Comparison of ENCODE assay signal across 20 mouse cellular contexts in the genomic region with DNA sequence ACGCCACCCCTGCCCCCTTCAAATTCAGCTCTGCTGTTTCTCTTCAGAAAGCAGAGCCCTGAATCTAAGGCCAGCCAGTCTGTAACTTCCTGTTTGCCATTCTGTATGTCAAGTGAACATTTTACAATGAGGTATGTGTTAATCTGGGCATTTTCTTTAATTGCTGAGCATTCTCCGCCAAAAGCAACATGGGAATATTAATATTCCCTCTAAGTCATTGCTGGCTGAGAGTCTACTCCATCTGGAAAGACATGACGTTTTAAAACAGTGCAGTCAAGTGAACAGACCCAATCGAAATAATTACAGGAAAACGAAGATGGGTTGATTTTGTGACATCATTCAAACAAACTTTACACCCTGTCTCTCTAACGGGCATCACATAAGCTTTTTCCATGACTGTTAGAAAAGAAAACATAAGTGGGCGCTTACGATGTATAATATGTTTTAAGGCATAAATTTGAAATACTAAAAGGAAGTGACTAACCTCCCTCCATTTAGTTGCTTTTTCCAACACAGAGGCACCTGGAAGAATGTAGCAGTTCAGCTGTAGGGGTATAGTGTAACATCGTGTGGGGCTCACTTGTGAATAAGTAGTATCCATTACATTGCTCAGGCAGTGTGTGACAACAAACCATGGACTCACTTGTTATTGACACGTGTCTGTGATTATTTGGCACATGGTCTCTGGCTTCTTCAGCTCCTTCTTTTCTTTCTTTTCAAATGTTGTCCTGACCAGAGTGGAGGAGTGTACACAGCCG. TPM values are rescaled to one million over a fixed set of nuclear protein-coding genes. Genes with fewer than 3 reads are reported as not detected.
"Had no signal": no experiment of that assay in that cellular context is flagged by ENCODE, and none has a peak within 500 bp of the region (broad histone marks: within the 10 kb centered on the region; RNA-seq: fewer than 3 reads in every experiment).

No protein-coding gene starts in this region.

- DNase-seq: kidney, adult 8-10 months; kidney, postnatal 25 days; left cerebral cortex, postnatal 4 days; lung, adult 2 months; lung, postnatal 10 days; lung, postnatal 4 days; midbrain, embryonic 14.5 days; right cerebral cortex, postnatal 4 days; spleen, adult 18-20 months; thymus, postnatal 36 days had no signal

- H3K27ac ChIP-seq: liver, embryonic 15.5 days; midbrain, embryonic 10.5 days; neural tube, embryonic 15.5 days; stomach, embryonic 15.5 days had no signal

- H3K36me3 ChIP-seq: liver, embryonic 15.5 days; stomach, embryonic 15.5 days had no signal

- H3K9ac ChIP-seq: liver, embryonic 15.5 days; neural tube, embryonic 15.5 days; stomach, embryonic 15.5 days had no signal

- H3K27me3 ChIP-seq: liver, embryonic 15.5 days; neural tube, embryonic 15.5 days; stomach, embryonic 15.5 days had no signal

- ATAC-seq: intestine, postnatal 0 days had no signal

- H3K4me2 ChIP-seq: liver, embryonic 11.5 days; liver, embryonic 15.5 days; neural tube, embryonic 15.5 days; stomach, embryonic 15.5 days had no signal

- H3K4me1 ChIP-seq: liver, embryonic 15.5 days; midbrain, embryonic 10.5 days; neural tube, embryonic 15.5 days; stomach, embryonic 15.5 days had no signal

- H3K4me3 ChIP-seq: liver, embryonic 15.5 days; midbrain, embryonic 10.5 days; myocyte; neural tube, embryonic 15.5 days; stomach, embryonic 15.5 days had no signal

- H3K9me3 ChIP-seq: liver, embryonic 15.5 days; midbrain, embryonic 10.5 days; neural tube, embryonic 15.5 days; stomach, embryonic 15.5 days had no signal

RNA-seq across cellular contexts. Expression of a gene that starts 26.8 kb away (rescaled TPM):
- polyA plus RNA-seq: intestine, postnatal 0 days; kidney, embryonic 16.5 days; liver, embryonic 11.5 days; liver, embryonic 15.5 days; lung, adult 2 months; midbrain, embryonic 10.5 days; midbrain, embryonic 14.5 days; myocyte; neural tube, embryonic 11.5 days; neural tube, embryonic 15.5 days; stomach, embryonic 15.5 days; testis, adult 2 months had no signal
